Mouse (Mus musculus) cortical plate, adult 2 months (tissue): ENCODE data around the gene Tfeb.

Experiments
- CTCF ChIP-seq: fragments of 200-500 bp; IDR thresholded peaks from 2 replicates; pipeline ENCODE4 v1.5.1; 2011; ENCODE audit warnings: mild to moderate bottlenecking, control low read depth, low read length; ENCODE audit not compliant: insufficient read depth; ENCODE audit errors: extremely low read depth
- POLR2A ChIP-seq: fragments of 200-500 bp; IDR thresholded peaks from 2 replicates; pipeline ENCODE4 v1.6.1; 2011; ENCODE audit warnings: mild to moderate bottlenecking, low read length, control low read depth; ENCODE audit not compliant: insufficient read depth; ENCODE audit errors: extremely low read depth

- TF ChIP-seq CTCF (peak; percentile 61), POLR2A (no peak)
These were observed 58.6 kb downstream of the Tfeb start for GRCm38 (mm10) chr17:47795446-47795845.
